Mouse (Mus musculus) ES-E14 (cell line): Measurements from ENCODE around the gene Col1a2. TPM values are rescaled to one million over a fixed set of nuclear protein-coding genes. Genes with fewer than 3 reads are reported as not detected.

Experiments used
- DNase-seq: peaks from one replicate; pipeline ENCODE4 v3.0.0-alpha.2; 2013; ENCODE audit warnings: low read depth, low spot score
- H3K27ac ChIP-seq: 2 replicates; pipeline ENCODE4 v1.5.1; 2012; ENCODE audit warnings: low read depth, mild to moderate bottlenecking, low read length, moderate library complexity, mixed read lengths; ENCODE audit not compliant: poor library complexity, insufficient read depth, severe bottlenecking
- H3K36me3 ChIP-seq: 2 replicates; pipeline ENCODE4 v1.6.1; 2012; ENCODE audit warnings: mild to moderate bottlenecking, low read length, moderate library complexity, mixed read lengths; ENCODE audit not compliant: control insufficient read depth, poor library complexity, insufficient read depth, severe bottlenecking
- H3K4me1 ChIP-seq, 2 experiments: fragments of 150-350 bp in 1 of 2; sonication (generic) in 1 of 2; 2 replicates each; pipeline ENCODE4 v1.6.1; 2012; ENCODE audit warnings: low read length in 2 of 2, mild to moderate bottlenecking in 1 of 2, mixed read lengths in 1 of 2; ENCODE audit not compliant: control insufficient read depth in 2 of 2, insufficient read depth in 2 of 2, poor library complexity in 1 of 2
- H3K4me3 ChIP-seq, 2 experiments: fragments of 150-350 bp in 1 of 2; sonication (generic) in 1 of 2; 2 replicates each; pipeline ENCODE4 v1.5.1; 2012; ENCODE audit warnings: low read length in 2 of 2, low read depth in 1 of 2, mild to moderate bottlenecking in 1 of 2, mixed read lengths in 1 of 2; ENCODE audit not compliant: insufficient read depth in 1 of 2, poor library complexity in 1 of 2, severe bottlenecking in 1 of 2
- H3K9ac ChIP-seq: 2 replicates; pipeline ENCODE4 v1.6.1; 2012; ENCODE audit warnings: low read depth, mild to moderate bottlenecking, low read length, mixed read lengths; ENCODE audit not compliant: poor library complexity, insufficient read depth, severe bottlenecking
- H3K9me3 ChIP-seq: fragments of 150-350 bp; sonication (generic); 2 replicates; pipeline ENCODE4 v1.6.1; 2012; ENCODE audit warnings: low read depth, mild to moderate bottlenecking, low read length; ENCODE audit not compliant: control insufficient read depth, insufficient read depth
- CHD2 ChIP-seq: IDR thresholded peaks from 2 replicates; pipeline ENCODE4 v1.6.1; 2014; ENCODE audit warnings: mild to moderate bottlenecking, low read depth, low read length, inconsistent platforms
- HCFC1 ChIP-seq: IDR thresholded peaks from 2 replicates; pipeline ENCODE4 v1.6.1; 2012; ENCODE audit warnings: low read length, inconsistent platforms, borderline replicate concordance; ENCODE audit not compliant: insufficient read depth
- MAFK ChIP-seq: IDR thresholded peaks from 2 replicates; pipeline ENCODE4 v1.6.1; 2014; ENCODE audit warnings: mild to moderate bottlenecking, low read depth, low read length, inconsistent platforms; ENCODE audit not compliant: insufficient read depth
- ZC3H11A ChIP-seq: IDR thresholded peaks from 2 replicates; pipeline ENCODE4 v1.6.1; 2012; ENCODE audit warnings: low read depth, mild to moderate bottlenecking, inconsistent platforms, low read length, borderline replicate concordance
- ZNF384 ChIP-seq: IDR thresholded peaks from 2 replicates; pipeline ENCODE4 v1.6.1; 2012; ENCODE audit warnings: low read depth, low read length, inconsistent platforms
- in situ Hi-C, 2 experiments: fragments of 600-800 bp; cut with MboI; formaldehyde crosslinking; loops; one replicate each; pipeline ENCODE4 v1.15.1; 2025; ENCODE audit warnings: low sequenced_read_pairs in 2 of 2, inconsistent platforms in 1 of 2; ENCODE audit not compliant: unreplicated experiment in 2 of 2
- total RNA-seq: library from RNA; depleted of rRNA; stranded (reverse); fragments of 300-350 nt; gene quantifications from 2 replicates; pipeline ENCODE4 v1.2.3, GENCODE M21; 2012

Col1a2 gene
- total RNA-seq, 1 experiment, result 52.3 TPM

- Histone ChIP-seq H3K27ac (no peak overlapping the region), H3K9ac (no peak overlapping the region), H3K9me3 (no peaks in the 10 kb centered on the region), H3K36me3 (no peaks in the 10 kb centered on the region), H3K4me3 (no peak overlapping the region), H3K4me1 (no peaks in the 10 kb centered on the region; a peak in 1 of 4 replicates)
- in situ Hi-C loops, result no loop called here
- TF ChIP-seq ZNF384, result no peak
- no peak for TF ChIP-seq HCFC1
- TF ChIP-seq MAFK, result no peak
- TF ChIP-seq CHD2, result no peak
- TF ChIP-seq ZC3H11A, result no peak
- no peak for DNase-seq
These were observed 52.5 kb downstream of the Col1a2 start for GRCm38 (mm10) chr6:4557086-4557485.

GRCm38 (mm10) chr6:4557678-4558077, 53.1 kb downstream of the Col1a2 start:
- TF ChIP-seq ZC3H11A (no peak; the same call in 1 of the 2 replicates), MAFK (no peak), CHD2 (no peak), ZNF384 (no peak), HCFC1 (no peak)
- H3K36me3 ChIP-seq, result no peaks in the 10 kb centered on the region
- in situ Hi-C loops, result no loop called here
- no peak overlapping the region for H3K27ac ChIP-seq
- H3K9ac ChIP-seq, result no peak overlapping the region
- H3K4me3 ChIP-seq, result peak overlapping the region; percentile 18 to 40; a peak in 3 of 4 replicates
- DNase-seq, result no peak
- no peaks in the 10 kb centered on the region for H3K9me3 ChIP-seq
- no peaks in the 10 kb centered on the region; a peak in 1 of 4 replicates for H3K4me1 ChIP-seq

- no peaks in the 10 kb centered on the region for H3K36me3 ChIP-seq
- in situ Hi-C loops, result no loop called here
- TF ChIP-seq HCFC1 (no peak), ZNF384 (no peak), MAFK (no peak), CHD2 (no peak), ZC3H11A (no peak)
- no peak overlapping the region for H3K4me3 ChIP-seq
- no peak overlapping the region for H3K27ac ChIP-seq
- H3K9ac ChIP-seq, result no peak overlapping the region
- DNase-seq, result no peak
- H3K4me1 ChIP-seq, result no peaks in the 10 kb centered on the region; a peak in 1 of 4 replicates
- no peaks in the 10 kb centered on the region for H3K9me3 ChIP-seq
These were observed 56.5 kb downstream of the Col1a2 start for GRCm38 (mm10) chr6:4561156-4561555.

- TF ChIP-seq ZNF384 (no peak), MAFK (no peak), CHD2 (no peak), HCFC1 (no peak), ZC3H11A (no peak)
- Histone ChIP-seq H3K36me3 (no peaks in the 10 kb centered on the region), H3K27ac (no peak overlapping the region), H3K4me1 (no peaks in the 10 kb centered on the region; a peak in 1 of 4 replicates), H3K9me3 (no peaks in the 10 kb centered on the region), H3K4me3 (no peak overlapping the region), H3K9ac (no peak overlapping the region)
- in situ Hi-C loops, result no loop called here
- DNase-seq, result no peak
These were observed 57.0 kb downstream of the Col1a2 start for GRCm38 (mm10) chr6:4561621-4562020.

DNA sequence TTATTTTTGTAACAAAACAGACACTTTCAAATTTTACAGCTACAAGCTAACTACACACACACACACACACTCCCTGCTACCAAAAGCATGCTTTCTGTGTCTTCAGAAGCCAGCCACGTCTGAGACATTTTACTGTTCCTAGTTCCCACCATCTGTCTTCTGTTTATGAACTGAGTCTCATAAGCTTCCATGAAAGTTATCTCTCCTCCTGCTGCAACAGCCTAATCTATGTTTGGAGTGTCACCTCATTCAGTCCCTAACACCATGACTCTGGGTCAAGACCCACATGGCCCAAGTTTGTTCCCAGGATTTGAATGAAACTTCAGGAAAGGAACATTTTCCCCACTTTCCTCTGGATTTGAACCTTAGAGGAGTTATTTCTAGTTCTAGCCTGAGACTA, 57.8 kb downstream of the Col1a2 start:
- H3K27ac ChIP-seq, result no peak overlapping the region
- H3K36me3 ChIP-seq, result no peaks in the 10 kb centered on the region
- H3K4me3 ChIP-seq, result no peak overlapping the region
- no peaks in the 10 kb centered on the region; a peak in 1 of 4 replicates for H3K4me1 ChIP-seq
- in situ Hi-C loops, result no loop called here
- no peak for DNase-seq
- TF ChIP-seq ZC3H11A (no peak), CHD2 (no peak), HCFC1 (no peak), ZNF384 (no peak), MAFK (no peak)
- no peak overlapping the region for H3K9ac ChIP-seq
- H3K9me3 ChIP-seq, result no peaks in the 10 kb centered on the region
